Comparison of ENCODE assay signal across 8 mouse cellular contexts in genomic region chr12:102703921-102704408, GRCm38 (mm10). TPM values are rescaled to one million over a fixed set of nuclear protein-coding genes. Genes with fewer than 3 reads are reported as not detected.
DNase-seq lines count a peak whose midpoint lies in the region; ATAC-seq and TF ChIP-seq lines count a peak whose summit lies in the region.

No protein-coding gene starts in this region.

- H3K4me2 ChIP-seq in intestine, embryonic 15.5 days (replicated peaks): peak overlapping the region; percentile 95
- H3K4me2 ChIP-seq in myocyte (ENCODE audit: low read depth): peak overlapping the region; percentile 76

- TF ChIP-seq CTCF in gastrocnemius, adult 2 months (IDR thresholded peaks at IDR 0.05): no peak

- H3K27ac ChIP-seq in gastrocnemius, adult 2 months: peak overlapping the region; percentile 91
- H3K27ac ChIP-seq in intestine, embryonic 15.5 days: peak overlapping the region; percentile 81

- peaks cover 37% of the 10 kb centered on the region for H3K4me1 ChIP-seq in intestine, embryonic 15.5 days (replicated peaks)

- H3K36me3 ChIP-seq in intestine, embryonic 15.5 days: no peaks in the 10 kb centered on the region
- H3K36me3 ChIP-seq in myocyte (ENCODE audit: control insufficient read depth, insufficient read depth): no peaks in the 10 kb centered on the region

- no peak for DNase-seq in gastrocnemius, adult 2 months
- DNase-seq in gastrocnemius, postnatal 10 days: no peak
- peak; percentile 28 for DNase-seq in 3134 (ENCODE audit: extremely low read depth, insufficient read length, low spot score)
- peak; percentile 48 to 54 for DNase-seq in cerebellum, postnatal 10 days
- DNase-seq in right cerebral cortex, postnatal 10 days (ENCODE audit: low spot score in 2 of 2): no peak
- DNase-seq in adrenal gland, postnatal 14 days: no peak

- TF ChIP-seq POLR2A in myocyte (IDR thresholded peaks at IDR 0.05; ENCODE audit: insufficient read length, low read depth): no peak

- H3K9me3 ChIP-seq in intestine, embryonic 15.5 days: no peaks in the 10 kb centered on the region

- 11% methylated on average over 17 of the region's 17 CpGs for WGBS in intestine, embryonic 15.5 days

- ATAC-seq in intestine, embryonic 15.5 days: no peak

- H3K9ac ChIP-seq in intestine, embryonic 15.5 days: peak overlapping the region; percentile 84

- intact Hi-C loops in gastrocnemius, adult 2 months (cut with DNase I): loop anchor here (5.0 kb wide), 1 partner anchor 82 kb away; no protein-coding TSS in a partner anchor

- H3K4me3 ChIP-seq in gastrocnemius, adult 2 months: peak overlapping the region; percentile 97
- peak overlapping the region; percentile 86 for H3K4me3 ChIP-seq in intestine, embryonic 15.5 days (replicated peaks)
- peak overlapping the region; percentile 29 for H3K4me3 ChIP-seq in myocyte

- H3ac ChIP-seq in myocyte (ENCODE audit: control insufficient read depth, insufficient read length): peak overlapping the region; percentile 58

- no peaks in the 10 kb centered on the region for H3K79me2 ChIP-seq in myocyte (ENCODE audit: control insufficient read depth, insufficient read depth)

- H3K27me3 ChIP-seq in intestine, embryonic 15.5 days (replicated peaks): no peaks in the 10 kb centered on the region
- H3K27me3 ChIP-seq in myocyte (ENCODE audit: control insufficient read depth, insufficient read depth, insufficient read length): no peaks in the 10 kb centered on the region

TF ChIP-seq in myocyte, 11 proteins besides CTCF, POLR2A, EP300 and RAD21:
- no peak for TF ChIP-seq CEBPB (IDR thresholded peaks at IDR 0.05; ENCODE audit: insufficient read depth, poor library complexity, severe bottlenecking)
- no peak for TF ChIP-seq SRF (IDR thresholded peaks at IDR 0.05; ENCODE audit: control insufficient read depth, insufficient read length, low read depth)
- no peak for TF ChIP-seq REST (IDR thresholded peaks at IDR 0.05; ENCODE audit: insufficient read depth, insufficient read length)
- no peak for TF ChIP-seq USF1 (IDR thresholded peaks at IDR 0.05; ENCODE audit: low read depth)
- no peak for TF ChIP-seq TCF3 (IDR thresholded peaks at IDR 0.05; ENCODE audit: insufficient read length, low read depth)
- TF ChIP-seq POLR2AphosphoS2 (IDR thresholded peaks at IDR 0.05; ENCODE audit: insufficient read length, low read depth): no peak
- TF ChIP-seq MYOG (IDR thresholded peaks at IDR 0.05; ENCODE audit: control insufficient read depth in 1 of 3, insufficient read depth in 1 of 3, insufficient read length in 2 of 3, low read depth in 2 of 3): no peak
- no peak for TF ChIP-seq E2F4 (IDR thresholded peaks at IDR 0.05; ENCODE audit: insufficient read depth)
- no peak for TF ChIP-seq MAX (IDR thresholded peaks at IDR 0.05; ENCODE audit: low read depth)
- TF ChIP-seq MYOD1 (IDR thresholded peaks at IDR 0.05; ENCODE audit: control insufficient read depth in 1 of 3, insufficient read length in 2 of 3, low read depth in 2 of 3): no peak
- no peak for TF ChIP-seq TCF12 (IDR thresholded peaks at IDR 0.05; ENCODE audit: insufficient read depth, poor library complexity, severe bottlenecking)
TF ChIP-seq in myocyte: peak in this region for 0.

RNA-seq across cellular contexts. Expression of gene Itpk1, which starts 0.8 kb away (rescaled TPM):
- 1 to 10 TPM; 6.5 to 6.6 TPM for total RNA-seq in gastrocnemius, adult 2 months (2021)
- 1 to 10 TPM; 5.6 to 6.0 TPM for total RNA-seq in gastrocnemius, postnatal 10 days (2021)
- polyA plus RNA-seq in intestine, embryonic 15.5 days (2015; fragmentation: Nextera tagmentation; extraction: Ambion mirVana): 39.1 and 40.1 TPM in 2 replicates
- polyA plus RNA-seq in myocyte (2012; fragmentation: generic; extraction: Trizol): 4.9 TPM
- 72.0 and 79.8 TPM in 2 replicates for total RNA-seq in adrenal gland, postnatal 14 days (2021)

RNA-seq across cellular contexts. Expression of gene Moap1, which starts 39.5 kb away (rescaled TPM):
- 1 to 10 TPM; 4.8 to 5.5 TPM for total RNA-seq in gastrocnemius, adult 2 months (2021)
- 1 to 10 TPM; 6.4 to 6.8 TPM for total RNA-seq in gastrocnemius, postnatal 10 days (2021)
- 20.5 and 23.1 TPM in 2 replicates for polyA plus RNA-seq in intestine, embryonic 15.5 days (2015; fragmentation: Nextera tagmentation; extraction: Ambion mirVana)
- 5.9 TPM for polyA plus RNA-seq in myocyte (2012; fragmentation: generic; extraction: Trizol)
- total RNA-seq in adrenal gland, postnatal 14 days (2021): 9.3 and 9.6 TPM in 2 replicates

RNA-seq across cellular contexts. Expression of gene Tmem251, which starts 39.6 kb away (rescaled TPM):
- total RNA-seq in gastrocnemius, adult 2 months (2021): 1 to 10 TPM; 2.3 to 3.5 TPM
- 1 to 10 TPM; 2.3 to 2.7 TPM for total RNA-seq in gastrocnemius, postnatal 10 days (2021)
- polyA plus RNA-seq in intestine, embryonic 15.5 days (2015; fragmentation: Nextera tagmentation; extraction: Ambion mirVana): 15.3 and 16.3 TPM in 2 replicates
- 2.9 TPM for polyA plus RNA-seq in myocyte (2012; fragmentation: generic; extraction: Trizol)
- 5.7 TPM in 2 replicates for total RNA-seq in adrenal gland, postnatal 14 days (2021)

RNA-seq across cellular contexts. Expression of gene Gm28051, which starts 53.6 kb away (rescaled TPM):
- not detected for total RNA-seq in gastrocnemius, adult 2 months (2021)
- total RNA-seq in gastrocnemius, postnatal 10 days (2021): not detected
- not detected in 2 replicates for polyA plus RNA-seq in intestine, embryonic 15.5 days (2015; fragmentation: Nextera tagmentation; extraction: Ambion mirVana)
- 0.26 TPM for polyA plus RNA-seq in myocyte (2012; fragmentation: generic; extraction: Trizol)
- not detected in 2 replicates for total RNA-seq in adrenal gland, postnatal 14 days (2021)

RNA-seq across cellular contexts. Expression of gene Gon7, which starts 53.6 kb away (rescaled TPM):
- 10 to 100 TPM in 1 of 2 experiments, 1 to 10 TPM in 1; 7.7 to 11.3 TPM for total RNA-seq in gastrocnemius, adult 2 months (2021)
- 1 to 10 TPM; 6.7 to 7.4 TPM for total RNA-seq in gastrocnemius, postnatal 10 days (2021)
- polyA plus RNA-seq in intestine, embryonic 15.5 days (2015; fragmentation: Nextera tagmentation; extraction: Ambion mirVana): 30.8 and 31.2 TPM in 2 replicates
- 9.7 TPM for polyA plus RNA-seq in myocyte (2012; fragmentation: generic; extraction: Trizol)
- 15.6 and 16.9 TPM in 2 replicates for total RNA-seq in adrenal gland, postnatal 14 days (2021)

Comparison
In these comparisons a context has a peak if more than half of its experiments do, and no peak if none do; other contexts are left out.
1. DNase-seq: peak in 3134 (single experiment) and cerebellum, postnatal 10 days (2 of 2); none in gastrocnemius, adult 2 months (single experiment), gastrocnemius, postnatal 10 days (single experiment), right cerebral cortex, postnatal 10 days (0 of 2) and adrenal gland, postnatal 14 days (single experiment).
2. H3K4me3 ChIP-seq: peak in every context shown above with its lines; median percentile 97 in gastrocnemius, adult 2 months; 86 in intestine, embryonic 15.5 days; 29 in myocyte.